Mouse (Mus musculus): ENCODE data around the gene Usp36. TPM values are rescaled to one million over a fixed set of nuclear protein-coding genes. Genes with fewer than 3 reads are reported as not detected.

Usp36 gene
- polyA plus RNA-seq (2014; fragmentation: Illumina TruSeq; extraction: RNeasy Lipid Tissue Mini Kit (QIAGEN cat#74804)): 3.2 TPM

GRCm38 (mm10) chr11:118289999-118290889 lies at the start of gene Usp36:
TSS of gene Usp36 (minus strand) at chr11:118290244.

GRCm38 (mm10) chr11:118248150-118249011 lies 41.7 kb downstream of the Usp36 start, which contains the start of gene Cyth1:
TSS of gene Cyth1 (minus strand) at chr11:118248592.

Other genes with a start within 250 kb of the Usp36 start
- gene Dnah17, start 159.6 kb downstream of the Usp36 start, polyA plus RNA-seq (2014; fragmentation: Illumina TruSeq; extraction: RNeasy Lipid Tissue Mini Kit (QIAGEN cat#74804)): not detected
- 36.3 TPM for gene Cyth1, start 41.7 kb downstream of the Usp36 start, polyA plus RNA-seq (2014; fragmentation: Illumina TruSeq; extraction: RNeasy Lipid Tissue Mini Kit (QIAGEN cat#74804))
- gene Cep295nl, start 52.3 kb upstream of the Usp36 start, polyA plus RNA-seq (2014; fragmentation: Illumina TruSeq; extraction: RNeasy Lipid Tissue Mini Kit (QIAGEN cat#74804)): 0.23 TPM
- 193 TPM for gene Timp2, start 65.5 kb upstream of the Usp36 start, polyA plus RNA-seq (2014; fragmentation: Illumina TruSeq; extraction: RNeasy Lipid Tissue Mini Kit (QIAGEN cat#74804))
- 16.0 TPM for gene Lgals3bp, start 111.8 kb upstream of the Usp36 start, polyA plus RNA-seq (2014; fragmentation: Illumina TruSeq; extraction: RNeasy Lipid Tissue Mini Kit (QIAGEN cat#74804))
- gene Cant1, start 128.8 kb upstream of the Usp36 start, polyA plus RNA-seq (2014; fragmentation: Illumina TruSeq; extraction: RNeasy Lipid Tissue Mini Kit (QIAGEN cat#74804)): 4.3 TPM
- gene C1qtnf1, start 138.0 kb upstream of the Usp36 start, polyA plus RNA-seq (2014; fragmentation: Illumina TruSeq; extraction: RNeasy Lipid Tissue Mini Kit (QIAGEN cat#74804)): 12.5 TPM
- gene Engase, start 186.6 kb upstream of the Usp36 start, polyA plus RNA-seq (2014; fragmentation: Illumina TruSeq; extraction: RNeasy Lipid Tissue Mini Kit (QIAGEN cat#74804)): not detected